Mouse (Mus musculus) forebrain, embryonic 10.5 days (tissue): Measurements from ENCODE around the gene Pygb. TPM values are rescaled to one million over a fixed set of nuclear protein-coding genes. Genes with fewer than 3 reads are reported as not detected.

Source experiments
- DNase-seq: peaks from one replicate; pipeline ENCODE4 v3.0.0-alpha.2; 2017; ENCODE audit warnings: low spot score; ENCODE audit errors: extremely low spot score
- H3K27ac ChIP-seq: fragments of 300-500 bp; sonication (generic); 2 replicates; pipeline ENCODE4 v1.5.1; 2016; ENCODE audit warnings: mild to moderate bottlenecking
- H3K27me3 ChIP-seq: fragments of 300-500 bp; sonication (generic); 2 replicates; pipeline ENCODE4 v1.6.1; 2016; ENCODE audit warnings: mild to moderate bottlenecking; ENCODE audit not compliant: poor library complexity, severe bottlenecking
- H3K36me3 ChIP-seq: fragments of 300-500 bp; sonication (generic); replicated peaks from 2 replicates; pipeline ENCODE4 v1.6.1; 2016; ENCODE audit warnings: mild to moderate bottlenecking, moderate library complexity
- H3K4me1 ChIP-seq: fragments of 300-500 bp; sonication (generic); 2 replicates; pipeline ENCODE4 v1.6.1; 2016
- H3K4me3 ChIP-seq: fragments of 300-500 bp; sonication (generic); 2 replicates; pipeline ENCODE4 v1.5.1; 2016; ENCODE audit warnings: mild to moderate bottlenecking, moderate library complexity
- H3K9me3 ChIP-seq: fragments of 300-500 bp; sonication (generic); 2 replicates; pipeline ENCODE4 v1.6.1; 2016; ENCODE audit warnings: mild to moderate bottlenecking, moderate library complexity
- WGBS: fragments of 180-500 bp; shearing (Covaris S2); methylation state at CpG from one replicate; pipeline ENCODE4 v1.1.7; 2016; 5-methylcytosine and 5-hydroxymethylcytosine counted together
- polyA plus RNA-seq: library from polyadenylated mRNA; unstranded; fragments of >200 nt; fragmentation: Nextera tagmentation; extraction: Ambion mirVana; gene quantifications from 2 replicates; pipeline ENCODE4 v1.2.1, GENCODE M21; 2016

The Pygb gene
- polyA plus RNA-seq, 1 experiment from 2014 or later = 67.8 TPM

GRCm38 (mm10) chr2:150834616-150835015 is 48.1 kb downstream of the Pygb start:
- H3K9me3 ChIP-seq = no peaks in the 10 kb centered on the region
- 96% methylated on average over 7 of the region's 7 CpGs for WGBS
- DNase-seq = no peak
- no peak overlapping the region for H3K4me3 ChIP-seq
- H3K27ac ChIP-seq = no peak overlapping the region
- peaks cover 93% of the 10 kb centered on the region for H3K36me3 ChIP-seq
- no peaks in the 10 kb centered on the region for H3K27me3 ChIP-seq
- no peaks in the 10 kb centered on the region for H3K4me1 ChIP-seq

- 93% methylated on average over 4 of the region's 4 CpGs for WGBS
- peaks cover 86% of the 10 kb centered on the region for H3K36me3 ChIP-seq
- H3K9me3 ChIP-seq = no peaks in the 10 kb centered on the region
These were observed 49.4 kb downstream of the Pygb start for GRCm38 (mm10) chr2:150835975-150836374.

GRCm38 (mm10) chr2:150836906-150837305 is 50.4 kb downstream of the Pygb start:
- 87% methylated on average over 15 of the region's 15 CpGs for WGBS
- Histone ChIP-seq H3K4me1 (no peaks in the 10 kb centered on the region), H3K36me3 (peaks cover 79% of the 10 kb centered on the region)

More at GRCm38 (mm10) chr2:150835975-150836374, 49.4 kb downstream of the Pygb start:
- Histone ChIP-seq H3K27ac (no peak overlapping the region), H3K4me1 (no peaks in the 10 kb centered on the region), H3K27me3 (no peaks in the 10 kb centered on the region), H3K4me3 (no peak overlapping the region)
- DNase-seq = no peak

GRCm38 (mm10) chr2:150837781-150838180 is 51.2 kb downstream of the Pygb start:
- Histone ChIP-seq H3K36me3 (peaks cover 77% of the 10 kb centered on the region), H3K27me3 (no peaks in the 10 kb centered on the region), H3K9me3 (no peaks in the 10 kb centered on the region), H3K4me3 (no peak overlapping the region), H3K4me1 (no peaks in the 10 kb centered on the region), H3K27ac (no peak overlapping the region)
- WGBS = 92% methylated on average over 3 of the region's 3 CpGs
- DNase-seq = no peak

More at GRCm38 (mm10) chr2:150836906-150837305, 50.4 kb downstream of the Pygb start:
- Histone ChIP-seq H3K27ac (no peak overlapping the region), H3K27me3 (no peaks in the 10 kb centered on the region), H3K9me3 (no peaks in the 10 kb centered on the region), H3K4me3 (no peak overlapping the region)
- DNase-seq = no peak

- DNase-seq = no peak
- H3K36me3 ChIP-seq = peaks cover 66% of the 10 kb centered on the region
- H3K9me3 ChIP-seq = no peaks in the 10 kb centered on the region
- H3K27me3 ChIP-seq = no peaks in the 10 kb centered on the region
- no peak overlapping the region for H3K4me3 ChIP-seq
- H3K4me1 ChIP-seq = no peaks in the 10 kb centered on the region
- WGBS = 88% methylated on average over 12 of the region's 12 CpGs
- no peak overlapping the region for H3K27ac ChIP-seq
These were observed 53.3 kb downstream of the Pygb start for GRCm38 (mm10) chr2:150839686-150840471.

- H3K27me3 ChIP-seq = no peaks in the 10 kb centered on the region
- DNase-seq = no peak
- no peaks in the 10 kb centered on the region for H3K4me1 ChIP-seq
- WGBS = 75% methylated on average over 11 of the region's 11 CpGs
- H3K36me3 ChIP-seq = peaks cover 56% of the 10 kb centered on the region
- H3K4me3 ChIP-seq = no peak overlapping the region
- no peak overlapping the region for H3K27ac ChIP-seq
- no peaks in the 10 kb centered on the region for H3K9me3 ChIP-seq
These were observed 54.6 kb downstream of the Pygb start for GRCm38 (mm10) chr2:150841109-150841508.

- WGBS = 89% methylated on average over 7 of the region's 7 CpGs
- peaks cover 51% of the 10 kb centered on the region for H3K36me3 ChIP-seq
- no peak for DNase-seq
- no peaks in the 10 kb centered on the region for H3K27me3 ChIP-seq
- no peak overlapping the region for H3K4me3 ChIP-seq
- no peaks in the 10 kb centered on the region for H3K9me3 ChIP-seq
- H3K4me1 ChIP-seq = no peaks in the 10 kb centered on the region
- H3K27ac ChIP-seq = no peak overlapping the region
These were observed 55.5 kb downstream of the Pygb start for GRCm38 (mm10) chr2:150842049-150842461.

- H3K9me3 ChIP-seq = no peaks in the 10 kb centered on the region
- H3K36me3 ChIP-seq = peaks cover 28% of the 10 kb centered on the region
- no peaks in the 10 kb centered on the region for H3K27me3 ChIP-seq
- H3K27ac ChIP-seq = no peak overlapping the region
- H3K4me1 ChIP-seq = no peaks in the 10 kb centered on the region
- no peak overlapping the region for H3K4me3 ChIP-seq
- DNase-seq = no peak
- 89% methylated on average over 1 of the region's 1 CpGs for WGBS
These were observed 58.3 kb downstream of the Pygb start for GRCm38 (mm10) chr2:150844798-150845197.

GRCm38 (mm10) chr2:150847436-150847995 is 61.0 kb downstream of the Pygb start:
- H3K4me1 ChIP-seq = no peaks in the 10 kb centered on the region
- no peak for DNase-seq
- 90% methylated on average over 8 of the region's 8 CpGs for WGBS
- peaks cover 20% of the 10 kb centered on the region for H3K36me3 ChIP-seq
- H3K27ac ChIP-seq = no peak overlapping the region
- no peaks in the 10 kb centered on the region for H3K9me3 ChIP-seq
- H3K27me3 ChIP-seq = no peaks in the 10 kb centered on the region
- H3K4me3 ChIP-seq = no peak overlapping the region

- 79% methylated on average over 9 of the region's 9 CpGs for WGBS
- Histone ChIP-seq H3K4me1 (peaks cover 5% of the 10 kb centered on the region; the same call in 1 of the 2 replicates), H3K9me3 (no peaks in the 10 kb centered on the region), H3K27ac (no peak overlapping the region), H3K4me3 (no peak overlapping the region), H3K27me3 (no peaks in the 10 kb centered on the region), H3K36me3 (peaks cover 9% of the 10 kb centered on the region; the same call in 1 of the 2 replicates)
- DNase-seq = no peak
These were observed 64.7 kb downstream of the Pygb start for GRCm38 (mm10) chr2:150851251-150851650.

- no peaks in the 10 kb centered on the region for H3K27me3 ChIP-seq
- peaks cover 5% of the 10 kb centered on the region; the same call in 1 of the 2 replicates for H3K4me1 ChIP-seq
- DNase-seq = no peak
- no peak overlapping the region for H3K27ac ChIP-seq
- no peaks in the 10 kb centered on the region for H3K9me3 ChIP-seq
- no peak overlapping the region for H3K4me3 ChIP-seq
- H3K36me3 ChIP-seq = peaks cover 8% of the 10 kb centered on the region; the same call in 1 of the 2 replicates
These were observed 68.7 kb downstream of the Pygb start for GRCm38 (mm10) chr2:150855186-150855585.

GRCm38 (mm10) chr2:150858724-150859487 is 72.4 kb downstream of the Pygb start:
- WGBS = 91% methylated on average over 9 of the region's 9 CpGs
- DNase-seq = no peak
- H3K4me1 ChIP-seq = peaks cover 5% of the 10 kb centered on the region; the same call in 1 of the 2 replicates
- no peak overlapping the region for H3K4me3 ChIP-seq
- H3K36me3 ChIP-seq = 0 out of 2 replicates have a peak, but pooled peaks cover 3% of the 10 kb centered on the region
- H3K9me3 ChIP-seq = no peaks in the 10 kb centered on the region
- H3K27me3 ChIP-seq = no peaks in the 10 kb centered on the region
- no peak overlapping the region for H3K27ac ChIP-seq
